Mouse (Mus musculus) ES-E14 (cell line): ENCODE measurements at regions not wholly inside any gene's neighbourhood (a gene's known extent, or its start where the extent isn't known, plus 50 kb on each side); places are given as distances from the start of the nearest gene placed in this dataset.
A peak's percentile ranks its signal among the peaks of the same experiment; 100 is the strongest.

Experiments
- DNase-seq: peaks from one replicate; pipeline ENCODE4 v3.0.0-alpha.2; 2013; ENCODE audit warnings: low read depth, low spot score
- H3K27ac ChIP-seq: 2 replicates; pipeline ENCODE4 v1.5.1; 2012; ENCODE audit warnings: low read depth, mild to moderate bottlenecking, low read length, moderate library complexity, mixed read lengths; ENCODE audit not compliant: poor library complexity, insufficient read depth, severe bottlenecking
- H3K36me3 ChIP-seq: 2 replicates; pipeline ENCODE4 v1.6.1; 2012; ENCODE audit warnings: mild to moderate bottlenecking, low read length, moderate library complexity, mixed read lengths; ENCODE audit not compliant: control insufficient read depth, poor library complexity, insufficient read depth, severe bottlenecking
- H3K4me1 ChIP-seq, 2 experiments: fragments of 150-350 bp in 1 of 2; sonication (generic) in 1 of 2; 2 replicates each; pipeline ENCODE4 v1.6.1; 2012; ENCODE audit warnings: low read length in 2 of 2, mild to moderate bottlenecking in 1 of 2, mixed read lengths in 1 of 2; ENCODE audit not compliant: control insufficient read depth in 2 of 2, insufficient read depth in 2 of 2, poor library complexity in 1 of 2
- H3K4me3 ChIP-seq, 2 experiments: fragments of 150-350 bp in 1 of 2; sonication (generic) in 1 of 2; 2 replicates each; pipeline ENCODE4 v1.5.1; 2012; ENCODE audit warnings: low read length in 2 of 2, low read depth in 1 of 2, mild to moderate bottlenecking in 1 of 2, mixed read lengths in 1 of 2; ENCODE audit not compliant: insufficient read depth in 1 of 2, poor library complexity in 1 of 2, severe bottlenecking in 1 of 2
- H3K9ac ChIP-seq: 2 replicates; pipeline ENCODE4 v1.6.1; 2012; ENCODE audit warnings: low read depth, mild to moderate bottlenecking, low read length, mixed read lengths; ENCODE audit not compliant: poor library complexity, insufficient read depth, severe bottlenecking
- H3K9me3 ChIP-seq: fragments of 150-350 bp; sonication (generic); 2 replicates; pipeline ENCODE4 v1.6.1; 2012; ENCODE audit warnings: low read depth, mild to moderate bottlenecking, low read length; ENCODE audit not compliant: control insufficient read depth, insufficient read depth
- CHD2 ChIP-seq: IDR thresholded peaks from 2 replicates; pipeline ENCODE4 v1.6.1; 2014; ENCODE audit warnings: mild to moderate bottlenecking, low read depth, low read length, inconsistent platforms
- HCFC1 ChIP-seq: IDR thresholded peaks from 2 replicates; pipeline ENCODE4 v1.6.1; 2012; ENCODE audit warnings: low read length, inconsistent platforms, borderline replicate concordance; ENCODE audit not compliant: insufficient read depth
- MAFK ChIP-seq: IDR thresholded peaks from 2 replicates; pipeline ENCODE4 v1.6.1; 2014; ENCODE audit warnings: mild to moderate bottlenecking, low read depth, low read length, inconsistent platforms; ENCODE audit not compliant: insufficient read depth
- ZC3H11A ChIP-seq: IDR thresholded peaks from 2 replicates; pipeline ENCODE4 v1.6.1; 2012; ENCODE audit warnings: low read depth, mild to moderate bottlenecking, inconsistent platforms, low read length, borderline replicate concordance
- ZNF384 ChIP-seq: IDR thresholded peaks from 2 replicates; pipeline ENCODE4 v1.6.1; 2012; ENCODE audit warnings: low read depth, low read length, inconsistent platforms
- in situ Hi-C, 2 experiments: fragments of 600-800 bp; cut with MboI; formaldehyde crosslinking; loops; one replicate each; pipeline ENCODE4 v1.15.1; 2025; ENCODE audit warnings: low sequenced_read_pairs in 2 of 2, inconsistent platforms in 1 of 2; ENCODE audit not compliant: unreplicated experiment in 2 of 2

GRCm38 (mm10) chr3:36328927-36329326 lies 106.8 kb upstream of the Qrfpr start:
- H3K27ac ChIP-seq = no peak overlapping the region
- no peaks in the 10 kb centered on the region for H3K9me3 ChIP-seq
- H3K36me3 ChIP-seq = no peaks in the 10 kb centered on the region
- H3K4me1 ChIP-seq = no peaks in the 10 kb centered on the region
- TF ChIP-seq ZNF384 = no peak
- no peak for DNase-seq
- no peak overlapping the region for H3K9ac ChIP-seq
- in situ Hi-C loops = no loop called here
- H3K4me3 ChIP-seq = no peak overlapping the region

GRCm38 (mm10) chr3:36318635-36319034 lies 96.5 kb upstream of the Qrfpr start:
- DNase-seq = no peak
- Histone ChIP-seq H3K27ac (no peak overlapping the region), H3K9ac (no peak overlapping the region), H3K4me3 (no peak overlapping the region), H3K9me3 (no peaks in the 10 kb centered on the region), H3K36me3 (no peaks in the 10 kb centered on the region), H3K4me1 (no peaks in the 10 kb centered on the region)
- TF ChIP-seq MAFK = no peak
- no peak for TF ChIP-seq ZC3H11A
- TF ChIP-seq CHD2 = no peak
- no peak for TF ChIP-seq HCFC1
- TF ChIP-seq ZNF384 = no peak
- in situ Hi-C loops = no loop called here

- Histone ChIP-seq H3K9ac (no peak overlapping the region), H3K4me3 (no peak overlapping the region), H3K4me1 (peaks cover 0 to 3% of the 10 kb centered on the region in 2 experiments; a peak in 1 of 4 replicates), H3K27ac (no peak overlapping the region), H3K9me3 (no peaks in the 10 kb centered on the region), H3K36me3 (no peaks in the 10 kb centered on the region)
- peak; percentile 36 for DNase-seq
- no peak for TF ChIP-seq MAFK
- no peak for TF ChIP-seq ZC3H11A
- TF ChIP-seq HCFC1 = no peak
- TF ChIP-seq CHD2 = no peak
- no peak for TF ChIP-seq ZNF384
- in situ Hi-C loops = no loop called here
Observed at GRCm38 (mm10) chr3:36311337-36311736, 89.2 kb upstream of the Qrfpr start.

GRCm38 (mm10) chr3:36310642-36311267 lies 88.6 kb upstream of the Qrfpr start:
- in situ Hi-C loops = no loop called here
- H3K9ac ChIP-seq = no peak overlapping the region
- no peak for DNase-seq
- H3K9me3 ChIP-seq = no peaks in the 10 kb centered on the region
- no peaks in the 10 kb centered on the region for H3K36me3 ChIP-seq
- no peak for TF ChIP-seq HCFC1
- TF ChIP-seq CHD2 = no peak
- TF ChIP-seq MAFK = no peak
- TF ChIP-seq ZNF384 = no peak
- TF ChIP-seq ZC3H11A = no peak
- H3K27ac ChIP-seq = no peak overlapping the region
- no peak overlapping the region for H3K4me3 ChIP-seq
- peaks cover 0 to 3% of the 10 kb centered on the region in 2 experiments; a peak in 1 of 4 replicates for H3K4me1 ChIP-seq

- TF ChIP-seq ZNF384 (no peak), HCFC1 (no peak), CHD2 (no peak), ZC3H11A (no peak), MAFK (no peak)
- in situ Hi-C loops = no loop called here
- Histone ChIP-seq H3K27ac (no peak overlapping the region), H3K36me3 (no peaks in the 10 kb centered on the region), H3K4me3 (no peak overlapping the region), H3K4me1 (no peaks in the 10 kb centered on the region), H3K9ac (no peak overlapping the region), H3K9me3 (no peaks in the 10 kb centered on the region)
- DNase-seq = no peak
Observed at GRCm38 (mm10) chr3:36296792-36297191, 74.7 kb upstream of the Qrfpr start.
